Mouse (Mus musculus): ENCODE results near the gene Bcl6.

The Bcl6 gene

GRCm38 (mm10) chr16:23988466-23989208 lies at the start of gene Bcl6, which contains the start of gene Gm37419:
TSS of gene Bcl6 (minus strand) at chr16:23988852.
TSS of gene Gm37419 (plus strand) at chr16:23988482.
- DNase-seq (ENCODE audit: low read depth, low spot score), result peak; percentile 84

- no peak for DNase-seq (ENCODE audit: low read depth, low spot score)
Observed at GRCm38 (mm10) chr16:24036398-24036797, 47.7 kb upstream of the Bcl6 start.

- DNase-seq (ENCODE audit: low read depth, low spot score), result no peak
Observed at GRCm38 (mm10) chr16:24035767-24036166, 47.1 kb upstream of the Bcl6 start.

- DNase-seq (ENCODE audit: low read depth, low spot score), result no peak
Observed at GRCm38 (mm10) chr16:24034450-24034849, 45.8 kb upstream of the Bcl6 start.

- DNase-seq (ENCODE audit: low read depth, low spot score), result no peak
Observed at GRCm38 (mm10) chr16:24033259-24033658, 44.6 kb upstream of the Bcl6 start.

- no peak for DNase-seq (ENCODE audit: low read depth, low spot score)
Observed at GRCm38 (mm10) chr16:24029965-24030672, 41.5 kb upstream of the Bcl6 start.

GRCm38 (mm10) chr16:24025442-24025841 lies 36.8 kb upstream of the Bcl6 start:
- no peak for DNase-seq (ENCODE audit: low read depth, low spot score)

GRCm38 (mm10) chr16:24022605-24023004 lies 34.0 kb upstream of the Bcl6 start:
- DNase-seq (ENCODE audit: low read depth, low spot score), result no peak

- DNase-seq (ENCODE audit: low read depth, low spot score), result no peak
Observed at GRCm38 (mm10) chr16:24021722-24022121, 33.1 kb upstream of the Bcl6 start.

- DNase-seq (ENCODE audit: low read depth, low spot score), result no peak
Observed at GRCm38 (mm10) chr16:24016742-24017141, 28.1 kb upstream of the Bcl6 start.

GRCm38 (mm10) chr16:24016273-24016672 lies 27.6 kb upstream of the Bcl6 start:
- no peak for DNase-seq (ENCODE audit: low read depth, low spot score)

- DNase-seq (ENCODE audit: low read depth, low spot score), result no peak
Observed at GRCm38 (mm10) chr16:24014378-24014777, 25.7 kb upstream of the Bcl6 start.

GRCm38 (mm10) chr16:24012066-24012465 lies 23.4 kb upstream of the Bcl6 start:
- no peak for DNase-seq (ENCODE audit: low read depth, low spot score)

GRCm38 (mm10) chr16:24011306-24011705 lies 22.7 kb upstream of the Bcl6 start:
- DNase-seq (ENCODE audit: low read depth, low spot score), result no peak

- no peak for DNase-seq (ENCODE audit: low read depth, low spot score)
Observed at GRCm38 (mm10) chr16:24009891-24010290, 21.2 kb upstream of the Bcl6 start.

GRCm38 (mm10) chr16:24005928-24006327 lies 17.3 kb upstream of the Bcl6 start:
- no peak for DNase-seq (ENCODE audit: low read depth, low spot score)

- DNase-seq (ENCODE audit: low read depth, low spot score), result no peak
Observed at GRCm38 (mm10) chr16:23997912-23998311, 9.3 kb upstream of the Bcl6 start.

- no peak for DNase-seq (ENCODE audit: low read depth, low spot score)
Observed at GRCm38 (mm10) chr16:23997228-23997627, 8.6 kb upstream of the Bcl6 start.

GRCm38 (mm10) chr16:23996342-23996741 lies 7.7 kb upstream of the Bcl6 start:
- no peak for DNase-seq (ENCODE audit: low read depth, low spot score)

- DNase-seq (ENCODE audit: low read depth, low spot score), result no peak
Observed at GRCm38 (mm10) chr16:23993351-23994321, 5.0 kb upstream of the Bcl6 start.

- DNase-seq (ENCODE audit: low read depth, low spot score), result no peak
Observed at GRCm38 (mm10) chr16:23991846-23992580, 3.4 kb upstream of the Bcl6 start.

Data from telencephalon, adult 2 months (tissue).